Mouse (Mus musculus): ENCODE results near the gene Hoxd4. TPM values are rescaled to one million over a fixed set of nuclear protein-coding genes. Genes with fewer than 3 reads are reported as not detected.

The Hoxd4 gene
- polyA plus RNA-seq (2015; fragmentation: Nextera tagmentation; extraction: Ambion mirVana), result 0.53 and 0.92 TPM in 2 replicates

DNA sequence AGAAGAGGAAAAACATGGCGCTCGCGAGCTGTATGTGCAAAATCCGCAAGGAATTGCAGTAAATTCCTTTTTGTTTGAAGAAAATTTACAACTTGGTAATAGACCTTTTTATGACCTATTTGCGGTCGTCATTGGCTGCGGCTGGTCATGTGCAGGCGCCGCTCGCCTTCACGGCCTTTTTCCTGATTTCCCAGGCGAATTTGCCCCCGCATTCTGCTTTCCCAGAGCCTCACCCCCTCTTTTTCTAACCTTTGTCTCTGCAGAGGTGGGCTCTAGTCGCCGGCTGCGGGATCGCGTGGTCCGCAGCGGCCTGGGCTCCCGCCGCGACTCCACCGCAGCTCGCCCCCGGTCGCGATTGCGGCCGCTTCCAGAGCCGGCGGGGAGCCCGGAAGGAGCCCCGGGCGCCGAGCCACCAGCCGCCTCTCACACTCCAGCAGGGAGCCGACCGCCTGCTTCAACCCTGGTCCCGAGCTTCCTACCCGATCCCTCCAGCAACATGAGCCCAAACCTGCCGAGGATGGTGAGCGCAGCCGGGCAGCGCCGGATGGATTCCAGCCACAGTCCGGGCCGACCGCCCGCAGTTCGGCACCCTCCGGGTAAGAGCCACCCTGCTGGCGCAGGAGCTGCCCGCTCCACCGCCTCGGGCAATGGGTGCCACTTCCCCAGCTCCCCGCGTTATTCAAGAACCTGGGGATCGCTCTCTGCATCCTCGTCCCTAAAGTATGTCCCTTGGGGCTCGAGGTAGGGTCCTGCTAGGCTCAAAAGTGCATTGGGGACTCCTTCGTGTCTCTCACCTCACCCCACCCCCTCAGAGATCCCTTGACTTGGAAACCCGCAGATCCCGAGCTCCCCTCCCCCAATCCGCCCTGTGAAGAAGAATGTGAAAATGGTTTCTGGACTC, at the start of gene Hoxd4, which contains the start of gene Hoxd3:
Hoxd4 (plus strand) TSS at position 209 of the 901 bp plus-strand sequence.
Hoxd3 (plus strand) TSS at position 207 of the 901 bp plus-strand sequence.
- WGBS, result under 1% methylated on average over 65 of the region's 65 CpGs
- Histone ChIP-seq H3K4me2 (peak within 1 kb of the TSS; percentile 46), H3K27ac (no peak within 1 kb of the TSS), H3K36me3 (no peaks in the 10 kb centered on the region), H3K4me1 (peaks cover 9% of the 10 kb centered on the region), H3K4me3 (replicated peaks) (peak within 1 kb of the TSS; percentile 38), H3K27me3 (replicated peaks) (peaks cover 94% of the 10 kb centered on the region), H3K9ac (no peak within 1 kb of the TSS), H3K9me3 (no peaks in the 10 kb centered on the region)
- ATAC-seq (ENCODE audit: insufficient read depth, low FRiP score, low read depth), result no peak

GRCm38 (mm10) chr2:74663291-74663925, 48.3 kb upstream of the Hoxd4 start:
- Histone ChIP-seq H3K36me3 (no peaks in the 10 kb centered on the region), H3K4me3 (replicated peaks) (no peak overlapping the region), H3K9me3 (no peaks in the 10 kb centered on the region), H3K27ac (no peak overlapping the region), H3K4me2 (no peak overlapping the region), H3K4me1 (peaks cover 10% of the 10 kb centered on the region), H3K27me3 (replicated peaks) (peaks cover 89% of the 10 kb centered on the region), H3K9ac (no peak overlapping the region)
- no peak for ATAC-seq (ENCODE audit: insufficient read depth, low FRiP score, low read depth)
- 4% methylated on average over 18 of the region's 18 CpGs for WGBS

- 4% methylated on average over 7 of the region's 7 CpGs for WGBS
- H3K27me3 ChIP-seq (replicated peaks), result peaks cover 92% of the 10 kb centered on the region
- no peak overlapping the region for H3K4me2 ChIP-seq
- peaks cover 13% of the 10 kb centered on the region for H3K4me1 ChIP-seq
- ATAC-seq (ENCODE audit: insufficient read depth, low FRiP score, low read depth), result no peak
- H3K9me3 ChIP-seq, result no peaks in the 10 kb centered on the region
- no peak overlapping the region for H3K27ac ChIP-seq
- H3K4me3 ChIP-seq (replicated peaks), result no peak overlapping the region
- H3K36me3 ChIP-seq, result no peaks in the 10 kb centered on the region
- no peak overlapping the region for H3K9ac ChIP-seq
Measured at GRCm38 (mm10) chr2:74666411-74666810, 45.3 kb upstream of the Hoxd4 start.

- Histone ChIP-seq H3K4me1 (peaks cover 10% of the 10 kb centered on the region), H3K27me3 (replicated peaks) (peaks cover 91% of the 10 kb centered on the region), H3K4me3 (replicated peaks) (peak overlapping the region; percentile 39; the same call in 1 of the 2 replicates), H3K9me3 (no peaks in the 10 kb centered on the region), H3K27ac (no peak overlapping the region), H3K9ac (no peak overlapping the region), H3K36me3 (no peaks in the 10 kb centered on the region), H3K4me2 (peak overlapping the region; percentile 76; the same call in 1 of the 2 replicates)
- no peak for ATAC-seq (ENCODE audit: insufficient read depth, low FRiP score, low read depth)
- WGBS, result 2% methylated on average over 36 of the region's 36 CpGs
Measured at GRCm38 (mm10) chr2:74667191-74667841, 44.4 kb upstream of the Hoxd4 start.

GRCm38 (mm10) chr2:74667842-74668357, 43.8 kb upstream of the Hoxd4 start, which contains the start of gene Hoxd13:
Gene Hoxd13 (plus strand): TSS chr2:74668310.
- Histone ChIP-seq H3K27me3 (replicated peaks) (peaks cover 90% of the 10 kb centered on the region), H3K9ac (no peak within 1 kb of the TSS), H3K36me3 (no peaks in the 10 kb centered on the region), H3K9me3 (no peaks in the 10 kb centered on the region), H3K27ac (no peak within 1 kb of the TSS), H3K4me1 (peaks cover 14% of the 10 kb centered on the region), H3K4me2 (peak within 1 kb of the TSS; percentile 76), H3K4me3 (replicated peaks) (peak within 1 kb of the TSS; percentile 39)
- 0 out of 2 replicates have a peak, but pooled peaks have one; percentile 47 for ATAC-seq (ENCODE audit: insufficient read depth, low FRiP score, low read depth)
- 1% methylated on average over 40 of the region's 51 CpGs for WGBS

- Histone ChIP-seq H3K4me3 (replicated peaks) (peak overlapping the region; percentile 39), H3K27me3 (replicated peaks) (peaks cover 90% of the 10 kb centered on the region), H3K9ac (no peak overlapping the region), H3K27ac (no peak overlapping the region), H3K4me1 (peaks cover 15% of the 10 kb centered on the region), H3K4me2 (peak overlapping the region; percentile 76), H3K9me3 (no peaks in the 10 kb centered on the region), H3K36me3 (no peaks in the 10 kb centered on the region)
- no peak for ATAC-seq (ENCODE audit: insufficient read depth, low FRiP score, low read depth)
- WGBS, result under 1% methylated on average over 73 of the region's 74 CpGs
Measured at GRCm38 (mm10) chr2:74668370-74669229, 43.1 kb upstream of the Hoxd4 start.

GRCm38 (mm10) chr2:74669230-74669578, 42.5 kb upstream of the Hoxd4 start:
- Histone ChIP-seq H3K9me3 (no peaks in the 10 kb centered on the region), H3K4me3 (replicated peaks) (no peak overlapping the region), H3K9ac (no peak overlapping the region), H3K27me3 (replicated peaks) (peaks cover 90% of the 10 kb centered on the region), H3K4me1 (peaks cover 15% of the 10 kb centered on the region), H3K36me3 (no peaks in the 10 kb centered on the region), H3K4me2 (no peak overlapping the region), H3K27ac (no peak overlapping the region)
- ATAC-seq (ENCODE audit: insufficient read depth, low FRiP score, low read depth), result no peak
- WGBS, result 1% methylated on average over 3 of the region's 3 CpGs

GRCm38 (mm10) chr2:74669650-74670235, 42.0 kb upstream of the Hoxd4 start:
- peaks cover 90% of the 10 kb centered on the region for H3K27me3 ChIP-seq (replicated peaks)
- no peak for ATAC-seq (ENCODE audit: insufficient read depth, low FRiP score, low read depth)
- H3K27ac ChIP-seq, result no peak overlapping the region
- no peaks in the 10 kb centered on the region for H3K36me3 ChIP-seq
- WGBS, result 3% methylated on average over 14 of the region's 14 CpGs
- H3K4me2 ChIP-seq, result no peak overlapping the region
- no peak overlapping the region for H3K9ac ChIP-seq
- no peaks in the 10 kb centered on the region for H3K9me3 ChIP-seq
- no peak overlapping the region for H3K4me3 ChIP-seq (replicated peaks)
- H3K4me1 ChIP-seq, result peaks cover 15% of the 10 kb centered on the region

- H3K36me3 ChIP-seq, result no peaks in the 10 kb centered on the region
- no peak overlapping the region for H3K27ac ChIP-seq
- H3K9ac ChIP-seq, result no peak overlapping the region
- H3K27me3 ChIP-seq (replicated peaks), result peaks cover 92% of the 10 kb centered on the region
- no peak overlapping the region for H3K4me3 ChIP-seq (replicated peaks)
- H3K9me3 ChIP-seq, result no peaks in the 10 kb centered on the region
- ATAC-seq (ENCODE audit: insufficient read depth, low FRiP score, low read depth), result no peak
- WGBS, result 1% methylated on average over 3 of the region's 3 CpGs
- H3K4me1 ChIP-seq, result peaks cover 15% of the 10 kb centered on the region
- H3K4me2 ChIP-seq, result no peak overlapping the region
Measured at GRCm38 (mm10) chr2:74670632-74671188, 41.0 kb upstream of the Hoxd4 start.

- 19% methylated on average over 5 of the region's 5 CpGs for WGBS
- H3K27me3 ChIP-seq (replicated peaks), result peaks cover 94% of the 10 kb centered on the region
- H3K36me3 ChIP-seq, result no peaks in the 10 kb centered on the region
- H3K27ac ChIP-seq, result no peak overlapping the region
- H3K9ac ChIP-seq, result no peak overlapping the region
- H3K9me3 ChIP-seq, result no peaks in the 10 kb centered on the region
- no peak for ATAC-seq (ENCODE audit: insufficient read depth, low FRiP score, low read depth)
- H3K4me2 ChIP-seq, result no peak overlapping the region
- no peak overlapping the region for H3K4me3 ChIP-seq (replicated peaks)
- peaks cover 15% of the 10 kb centered on the region for H3K4me1 ChIP-seq
Measured at GRCm38 (mm10) chr2:74671847-74672246, 39.9 kb upstream of the Hoxd4 start.

All from stomach, embryonic 15.5 days (tissue).